Mouse (Mus musculus) limb, embryonic 13.5 days (tissue): ENCODE results near the gene Capzb. TPM values are rescaled to one million over a fixed set of nuclear protein-coding genes. Genes with fewer than 3 reads are reported as not detected.

Experiments used
- ATAC-seq: fragments of 200-750 bp; cut with Nextera tagmentation; 2 replicates; pipeline ENCODE4 v1.8.0; 2017; ENCODE audit warnings: low read depth, moderate number of reproducible peaks, moderate TSS enrichment; ENCODE audit not compliant: low FRiP score
- H3K27ac ChIP-seq: fragments of 300-500 bp; sonication (generic); 2 replicates; pipeline ENCODE4 v1.5.1; 2015; ENCODE audit warnings: inconsistent platforms, mild to moderate bottlenecking, moderate library complexity
- H3K27me3 ChIP-seq: fragments of 300-500 bp; sonication (generic); 2 replicates; pipeline ENCODE4 v1.6.1; 2015; ENCODE audit warnings: mild to moderate bottlenecking, inconsistent platforms
- H3K36me3 ChIP-seq: fragments of 300-500 bp; sonication (generic); 2 replicates; pipeline ENCODE4 v1.6.1; 2015; ENCODE audit warnings: inconsistent platforms, mild to moderate bottlenecking, moderate library complexity
- H3K4me1 ChIP-seq: fragments of 300-500 bp; sonication (generic); 2 replicates; pipeline ENCODE4 v1.6.1; 2015; ENCODE audit warnings: inconsistent platforms
- H3K4me2 ChIP-seq: fragments of 300-500 bp; sonication (generic); replicated peaks from 2 replicates; pipeline ENCODE4 v1.6.1; 2015; ENCODE audit warnings: inconsistent platforms, mild to moderate bottlenecking, moderate library complexity
- H3K4me3 ChIP-seq: fragments of 300-500 bp; sonication (generic); 2 replicates; pipeline ENCODE4 v1.5.1; 2015; ENCODE audit warnings: moderate library complexity, mild to moderate bottlenecking, inconsistent platforms
- H3K9ac ChIP-seq: fragments of 300-500 bp; sonication (generic); 2 replicates; pipeline ENCODE4 v1.6.1; 2015; ENCODE audit warnings: mild to moderate bottlenecking, inconsistent platforms
- H3K9me3 ChIP-seq: fragments of 300-500 bp; sonication (generic); 2 replicates; pipeline ENCODE4 v1.6.1; 2016; ENCODE audit warnings: inconsistent platforms
- WGBS: fragments of 180-500 bp; shearing (Covaris S2); methylation state at CpG from one replicate; pipeline ENCODE4 v1.1.7; 2015; 5-methylcytosine and 5-hydroxymethylcytosine counted together
- polyA plus RNA-seq: library from polyadenylated mRNA; unstranded; fragments of >200 nt; fragmentation: Nextera tagmentation; extraction: Ambion mirVana; gene quantifications from 2 replicates; pipeline ENCODE4 v1.2.1, GENCODE M21; 2015

Capzb gene
- polyA plus RNA-seq, 1 experiment from 2014 or later: 406 TPM

GRCm38 (mm10) chr4:139309651-139310050, 117.0 kb downstream of the Capzb start:
- H3K4me2 ChIP-seq: peak overlapping the region; percentile 98
- H3K4me3 ChIP-seq: peak overlapping the region; percentile 96
- 14% methylated on average over 6 of the region's 6 CpGs for WGBS
- peak overlapping the region; percentile 99 for H3K9ac ChIP-seq
- no peak overlapping the region for H3K27ac ChIP-seq
- no peaks in the 10 kb centered on the region for H3K9me3 ChIP-seq
- ATAC-seq: no peak
- H3K36me3 ChIP-seq: peaks cover 39% of the 10 kb centered on the region
- peaks cover 28% of the 10 kb centered on the region for H3K4me1 ChIP-seq
- H3K27me3 ChIP-seq: no peaks in the 10 kb centered on the region

GRCm38 (mm10) chr4:139310171-139310898, 117.6 kb downstream of the Capzb start, which contains the start of the genes Pqlc2 and Akr7a5:
Gene Pqlc2, minus strand, starts transcription at chr4:139310708.
Gene Akr7a5, plus strand, starts transcription at chr4:139310744.
- WGBS: under 1% methylated on average over 63 of the region's 63 CpGs
- Histone ChIP-seq H3K4me2 (peak within 1 kb of the TSS; percentile 98), H3K4me3 (peak within 1 kb of the TSS; percentile 96), H3K9me3 (no peaks in the 10 kb centered on the region), H3K27me3 (no peaks in the 10 kb centered on the region), H3K4me1 (peaks cover 28% of the 10 kb centered on the region), H3K9ac (peak within 1 kb of the TSS; percentile 99), H3K36me3 (peaks cover 39% of the 10 kb centered on the region), H3K27ac (peak within 1 kb of the TSS; percentile 70; the same call in 1 of the 2 replicates)
- peak; percentile 89 for ATAC-seq

- peaks cover 39% of the 10 kb centered on the region for H3K36me3 ChIP-seq
- H3K9me3 ChIP-seq: no peaks in the 10 kb centered on the region
- peak overlapping the region; percentile 70; the same call in 1 of the 2 replicates for H3K27ac ChIP-seq
- WGBS: under 1% methylated on average over 51 of the region's 53 CpGs
- peaks cover 28% of the 10 kb centered on the region for H3K4me1 ChIP-seq
- H3K4me3 ChIP-seq: peak overlapping the region; percentile 96
- peak overlapping the region; percentile 99 for H3K9ac ChIP-seq
- peak overlapping the region; percentile 98 for H3K4me2 ChIP-seq
- H3K27me3 ChIP-seq: no peaks in the 10 kb centered on the region
- peak; percentile 75 for ATAC-seq
These were observed 118.4 kb downstream of the Capzb start for GRCm38 (mm10) chr4:139310899-139311701.

GRCm38 (mm10) chr4:139311707-139312106, 119.0 kb downstream of the Capzb start:
- no peaks in the 10 kb centered on the region for H3K27me3 ChIP-seq
- no peak for ATAC-seq
- peak overlapping the region; percentile 99 for H3K9ac ChIP-seq
- no peak overlapping the region for H3K27ac ChIP-seq
- H3K4me3 ChIP-seq: peak overlapping the region; percentile 96
- peak overlapping the region; percentile 98 for H3K4me2 ChIP-seq
- no peaks in the 10 kb centered on the region for H3K9me3 ChIP-seq
- peaks cover 37% of the 10 kb centered on the region for H3K36me3 ChIP-seq
- peaks cover 28% of the 10 kb centered on the region for H3K4me1 ChIP-seq
- WGBS: 23% methylated on average over 14 of the region's 14 CpGs

GRCm38 (mm10) chr4:139312632-139313031, 119.9 kb downstream of the Capzb start:
- H3K9me3 ChIP-seq: no peaks in the 10 kb centered on the region
- WGBS: 64% methylated on average over 4 of the region's 4 CpGs
- H3K36me3 ChIP-seq: peaks cover 40% of the 10 kb centered on the region
- peaks cover 28% of the 10 kb centered on the region for H3K4me1 ChIP-seq
- no peak overlapping the region for H3K9ac ChIP-seq
- peak overlapping the region; percentile 98 for H3K4me2 ChIP-seq
- no peaks in the 10 kb centered on the region for H3K27me3 ChIP-seq
- ATAC-seq: no peak
- H3K4me3 ChIP-seq: no peak overlapping the region
- no peak overlapping the region for H3K27ac ChIP-seq

- ATAC-seq: no peak
- H3K27ac ChIP-seq: no peak overlapping the region
These were observed 125.8 kb downstream of the Capzb start for GRCm38 (mm10) chr4:139318449-139318848.

GRCm38 (mm10) chr4:139319740-139320139, 127.0 kb downstream of the Capzb start:
- H3K36me3 ChIP-seq: peaks cover 52% of the 10 kb centered on the region
- no peak for ATAC-seq

More at GRCm38 (mm10) chr4:139318449-139318848, 125.8 kb downstream of the Capzb start:
- H3K4me3 ChIP-seq: no peak overlapping the region
- H3K4me1 ChIP-seq: no peaks in the 10 kb centered on the region
- peaks cover 62% of the 10 kb centered on the region for H3K36me3 ChIP-seq
- no peak overlapping the region for H3K9ac ChIP-seq
- H3K4me2 ChIP-seq: no peak overlapping the region
- H3K9me3 ChIP-seq: no peaks in the 10 kb centered on the region
- H3K27me3 ChIP-seq: no peaks in the 10 kb centered on the region
- WGBS: 90% methylated on average over 11 of the region's 11 CpGs

GRCm38 (mm10) chr4:139330605-139331004, 137.9 kb downstream of the Capzb start:
- Histone ChIP-seq H3K4me3 (peak overlapping the region; percentile 27), H3K4me1 (no peaks in the 10 kb centered on the region), H3K9ac (no peak overlapping the region), H3K27me3 (peaks cover 7% of the 10 kb centered on the region; the same call in 1 of the 2 replicates), H3K9me3 (no peaks in the 10 kb centered on the region), H3K27ac (no peak overlapping the region), H3K4me2 (peak overlapping the region; percentile 50), H3K36me3 (no peaks in the 10 kb centered on the region)
- peak; percentile 51; the same call in 1 of the 2 replicates for ATAC-seq
- WGBS: 6% methylated on average over 10 of the region's 10 CpGs

More at GRCm38 (mm10) chr4:139319740-139320139, 127.0 kb downstream of the Capzb start:
- H3K27me3 ChIP-seq: no peaks in the 10 kb centered on the region
- H3K4me1 ChIP-seq: no peaks in the 10 kb centered on the region
- H3K9ac ChIP-seq: no peak overlapping the region
- WGBS: 92% methylated on average over 4 of the region's 4 CpGs
- no peak overlapping the region for H3K27ac ChIP-seq
- H3K9me3 ChIP-seq: no peaks in the 10 kb centered on the region
- H3K4me2 ChIP-seq: no peak overlapping the region
- no peak overlapping the region for H3K4me3 ChIP-seq

GRCm38 (mm10) chr4:139334631-139335295, 142.1 kb downstream of the Capzb start:
- 77% methylated on average over 6 of the region's 9 CpGs for WGBS
- Histone ChIP-seq H3K4me2 (no peak overlapping the region), H3K9ac (no peak overlapping the region), H3K27me3 (peaks cover 31% of the 10 kb centered on the region), H3K4me3 (no peak overlapping the region), H3K36me3 (no peaks in the 10 kb centered on the region), H3K9me3 (no peaks in the 10 kb centered on the region), H3K4me1 (no peaks in the 10 kb centered on the region), H3K27ac (no peak overlapping the region)
- ATAC-seq: no peak

- WGBS: 59% methylated on average over 7 of the region's 7 CpGs
- H3K36me3 ChIP-seq: no peaks in the 10 kb centered on the region
- H3K4me1 ChIP-seq: no peaks in the 10 kb centered on the region
- H3K4me3 ChIP-seq: no peak overlapping the region
- H3K4me2 ChIP-seq: no peak overlapping the region
- H3K27me3 ChIP-seq: peaks cover 31% of the 10 kb centered on the region
- no peak overlapping the region for H3K27ac ChIP-seq
- no peak for ATAC-seq
- no peaks in the 10 kb centered on the region for H3K9me3 ChIP-seq
- H3K9ac ChIP-seq: no peak overlapping the region
These were observed 142.8 kb downstream of the Capzb start for GRCm38 (mm10) chr4:139335507-139335906.

GRCm38 (mm10) chr4:139336822-139337483, 144.3 kb downstream of the Capzb start:
- Histone ChIP-seq H3K4me1 (no peaks in the 10 kb centered on the region), H3K9ac (no peak overlapping the region), H3K36me3 (no peaks in the 10 kb centered on the region), H3K27ac (no peak overlapping the region), H3K4me3 (peak overlapping the region; percentile 20; the same call in 1 of the 2 replicates), H3K9me3 (no peaks in the 10 kb centered on the region), H3K4me2 (peak overlapping the region; percentile 55), H3K27me3 (peaks cover 28% of the 10 kb centered on the region)
- peak; percentile 82; the same call in 1 of the 2 replicates for ATAC-seq
- WGBS: 23% methylated on average over 24 of the region's 24 CpGs
